Mouse (Mus musculus) monocyte, adult 59 days (primary cell): ENCODE data around the gene Obox1. TPM values are rescaled to one million over a fixed set of nuclear protein-coding genes. Genes with fewer than 3 reads are reported as not detected.

Experiments used
- total RNA-seq, 2 experiments: library from RNA; stranded (reverse); gene quantifications; one replicate each; pipeline ENCODE4 v1.2.4; 2023

Gene Obox1
- not detected for total RNA-seq

DNA sequence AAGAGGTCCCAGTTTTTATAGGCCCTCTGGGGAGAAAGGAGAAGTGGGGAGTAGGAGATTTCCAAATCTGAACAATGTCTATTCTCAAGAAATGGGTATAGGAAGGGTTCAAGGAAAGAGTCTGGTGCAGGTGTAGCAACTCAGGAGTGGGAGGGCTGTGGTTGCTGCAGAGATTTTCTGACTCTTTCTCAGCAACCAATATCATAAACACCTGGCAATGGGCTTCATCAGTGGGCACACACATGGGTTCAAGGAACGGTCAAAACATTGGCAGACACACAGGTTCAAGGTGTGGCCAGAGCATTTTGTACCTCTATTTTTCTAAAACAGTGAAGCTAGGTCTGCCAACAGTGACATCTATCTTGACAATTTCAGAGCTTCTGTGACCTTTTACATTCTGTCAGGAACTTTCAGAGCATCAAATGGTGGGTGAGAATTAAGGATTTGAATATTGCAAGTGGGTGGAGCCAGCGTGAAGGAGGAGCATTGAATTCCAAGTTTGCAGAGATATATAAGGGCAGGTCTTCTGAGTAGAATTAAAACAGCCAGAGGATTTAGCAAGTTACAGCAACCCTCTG lies at the start of gene Obox1, which contains the start of gene Obox2:
Gene Obox1, plus strand, starts transcription at position 528 of the 578 bp plus-strand sequence.
Gene Obox2, plus strand, starts transcription at position 301 of the 578 bp plus-strand sequence.

Other genes starting within 250 kb of the Obox1 start
- not detected for gene Obox2, start 227 bp upstream of the Obox1 start, total RNA-seq